In the genomic region with DNA sequence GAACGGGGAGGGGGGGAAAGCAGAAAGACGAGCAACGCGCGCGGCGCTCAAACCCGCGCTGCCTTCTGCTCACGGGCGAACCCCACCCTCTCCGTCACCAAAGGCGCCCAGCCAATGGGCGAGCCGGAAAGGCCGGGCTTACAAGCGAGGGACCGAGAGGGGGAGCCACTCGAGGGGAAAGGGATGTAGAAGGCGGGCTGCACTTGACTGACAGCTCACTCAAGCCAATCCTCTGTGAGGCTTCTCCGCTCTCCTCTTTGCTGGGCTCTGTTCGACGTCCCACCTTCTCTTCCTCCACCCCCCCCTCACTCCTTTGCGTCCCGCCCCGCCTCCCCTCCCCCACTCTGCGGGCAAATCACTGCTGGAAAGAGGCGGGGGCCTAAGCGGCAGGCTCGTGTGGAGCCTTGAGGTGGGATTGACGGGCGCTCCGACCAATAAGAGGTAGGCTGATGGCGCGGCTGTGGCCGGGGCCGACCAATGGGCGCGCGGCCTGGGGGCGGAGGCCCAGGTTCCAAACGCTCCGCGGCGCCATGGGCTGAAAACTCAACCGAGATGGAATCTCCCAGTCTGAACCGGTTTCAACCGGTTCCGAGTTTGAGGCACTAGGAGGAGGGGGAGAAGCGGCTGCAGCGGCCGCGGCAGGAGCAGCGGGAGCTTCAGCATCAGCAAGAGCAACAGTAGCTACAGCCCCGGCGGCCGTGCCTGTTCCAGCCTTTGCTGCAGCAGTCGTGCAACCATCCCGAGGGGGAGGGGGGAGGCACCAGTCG, we compare ENCODE assay signal across 7 mouse cellular contexts. TPM values are rescaled to one million over a fixed set of nuclear protein-coding genes. Genes with fewer than 3 reads are reported as not detected.
DNase-seq lines count a peak whose midpoint lies in the region; ATAC-seq lines count a peak whose summit lies in the region.

A gene (plus strand): TSS at position 615 of the 767 bp plus-strand sequence.

- peak within 1 kb of the TSS; percentile 100 for H3K27ac ChIP-seq in embryonic facial prominence, embryonic 11.5 days (replicated peaks; ENCODE audit: low read depth, low read length)
- H3K27ac ChIP-seq in limb, embryonic 10.5 days, result peak within 1 kb of the TSS; percentile 100
- H3K27ac ChIP-seq in midbrain, embryonic 13.5 days, result peak within 1 kb of the TSS; percentile 99

- H3K4me3 ChIP-seq in embryonic facial prominence, embryonic 11.5 days (ENCODE audit: low read depth, low read length), result peak within 1 kb of the TSS; percentile 99
- H3K4me3 ChIP-seq in limb, embryonic 10.5 days, result peak within 1 kb of the TSS; percentile 97
- peak within 1 kb of the TSS; percentile 92 for H3K4me3 ChIP-seq in midbrain, embryonic 13.5 days (replicated peaks)

- 0% methylated on average over 52 of the region's 60 CpGs for WGBS in embryonic facial prominence, embryonic 11.5 days
- under 1% methylated on average over 60 of the region's 60 CpGs for whole genome bisulfite sequencing in limb, embryonic 10.5 days
- 0% methylated on average over 55 of the region's 60 CpGs for WGBS in midbrain, embryonic 13.5 days

- H3K27me3 ChIP-seq in embryonic facial prominence, embryonic 11.5 days (ENCODE audit: control insufficient read depth, insufficient read depth, low read length), result no peaks in the 10 kb centered on the region
- H3K27me3 ChIP-seq in limb, embryonic 10.5 days (ENCODE audit: low read depth, poor library complexity, severe bottlenecking), result no peaks in the 10 kb centered on the region
- H3K27me3 ChIP-seq in midbrain, embryonic 13.5 days, result no peaks in the 10 kb centered on the region

- peak; percentile 99 for ATAC-seq in embryonic facial prominence, embryonic 11.5 days (replicated peaks; ENCODE audit: insufficient number of reproducible peaks, low FRiP score, low TSS enrichment, low read depth)
- peak; percentile 74 for ATAC-seq in granulocyte monocyte progenitor cell, adult 5-6 weeks (replicated peaks; ENCODE audit: poor library complexity, severe bottlenecking)
- peak; percentile 99 for ATAC-seq in midbrain, embryonic 13.5 days

- H3K9ac ChIP-seq in embryonic facial prominence, embryonic 11.5 days (replicated peaks; ENCODE audit: low read length), result peak within 1 kb of the TSS; percentile 100
- H3K9ac ChIP-seq in midbrain, embryonic 13.5 days (replicated peaks), result peak within 1 kb of the TSS; percentile 93

- H3K4me1 ChIP-seq in embryonic facial prominence, embryonic 11.5 days (ENCODE audit: control insufficient read depth, insufficient read depth, low read length), result no peaks in the 10 kb centered on the region
- peaks cover 19% of the 10 kb centered on the region; the same call in 1 of the 2 replicates for H3K4me1 ChIP-seq in limb, embryonic 10.5 days
- peaks cover 25% of the 10 kb centered on the region for H3K4me1 ChIP-seq in midbrain, embryonic 13.5 days (replicated peaks)

- peak within 1 kb of the TSS; percentile 73 for H3K4me2 ChIP-seq in embryonic facial prominence, embryonic 11.5 days (ENCODE audit: low read depth, low read length)
- peak within 1 kb of the TSS; percentile 92 for H3K4me2 ChIP-seq in midbrain, embryonic 13.5 days (replicated peaks)

- DNase-seq in adrenal gland, postnatal 14 days, result peak; percentile 100
- peak; percentile 100 for DNase-seq in embryonic facial prominence, embryonic 11.5 days (ENCODE audit: low spot score)
- DNase-seq in kidney, adult 11 months, result peak; percentile 100
- DNase-seq in limb, embryonic 10.5 days (ENCODE audit: low spot score), result peak; percentile 100
- peak; percentile 99 for DNase-seq in spleen, adult 12 weeks (ENCODE audit: low spot score)

- H3K9me3 ChIP-seq in embryonic facial prominence, embryonic 11.5 days (replicated peaks; ENCODE audit: control insufficient read depth, low read length), result no peaks in the 10 kb centered on the region
- H3K9me3 ChIP-seq in limb, embryonic 10.5 days (replicated peaks), result no peaks in the 10 kb centered on the region
- no peaks in the 10 kb centered on the region for H3K9me3 ChIP-seq in midbrain, embryonic 13.5 days

- H3K36me3 ChIP-seq in embryonic facial prominence, embryonic 11.5 days (replicated peaks; ENCODE audit: control insufficient read depth, insufficient read depth, low read depth, low read length), result no peaks in the 10 kb centered on the region
- H3K36me3 ChIP-seq in limb, embryonic 10.5 days, result peaks cover 20% of the 10 kb centered on the region
- no peaks in the 10 kb centered on the region for H3K36me3 ChIP-seq in midbrain, embryonic 13.5 days

RNA-seq across cellular contexts. Expression of the gene that starts here (rescaled TPM):
- total RNA-seq in adrenal gland, postnatal 14 days (2021), result 76.8 and 79.1 TPM in 2 replicates
- polyA plus RNA-seq in embryonic facial prominence, embryonic 11.5 days (2014; fragmentation: Nextera tagmentation; extraction: Ambion mirVana), result 181 and 214 TPM in 2 replicates
- total RNA-seq in granulocyte monocyte progenitor cell, adult 5-6 weeks (2014; fragmentation: Nextera tagmentation), result 99.8 and 102 TPM in 2 replicates
- 272 and 274 TPM in 2 replicates for total RNA-seq in granulocyte monocyte progenitor cell, adult 5-6 weeks (2017)
- polyA plus RNA-seq in limb, embryonic 10.5 days (2016; fragmentation: Nextera tagmentation; extraction: Ambion mirVana), result 133 and 153 TPM in 2 replicates
- polyA plus RNA-seq in midbrain, embryonic 13.5 days (2015; fragmentation: Nextera tagmentation; extraction: Ambion mirVana), result 86.6 and 89.4 TPM in 2 replicates

Comparison
In these comparisons a context has a peak if more than half of its experiments do, and no peak if none do; other contexts are left out.
1. Peak in every context shown above with its lines: DNase-seq, ATAC-seq, H3K4me3 ChIP-seq and H3K27ac ChIP-seq.